Mouse (Mus musculus): ENCODE data around the gene Vars.
A peak's percentile ranks its signal among the peaks of the same experiment; 100 is the strongest.
"Not testable (repeated sequence)": the region's sequence is repeated elsewhere in the genome, so short reads cannot be mapped to it uniquely, and the experiment has no call there.

Gene Vars

DNA sequence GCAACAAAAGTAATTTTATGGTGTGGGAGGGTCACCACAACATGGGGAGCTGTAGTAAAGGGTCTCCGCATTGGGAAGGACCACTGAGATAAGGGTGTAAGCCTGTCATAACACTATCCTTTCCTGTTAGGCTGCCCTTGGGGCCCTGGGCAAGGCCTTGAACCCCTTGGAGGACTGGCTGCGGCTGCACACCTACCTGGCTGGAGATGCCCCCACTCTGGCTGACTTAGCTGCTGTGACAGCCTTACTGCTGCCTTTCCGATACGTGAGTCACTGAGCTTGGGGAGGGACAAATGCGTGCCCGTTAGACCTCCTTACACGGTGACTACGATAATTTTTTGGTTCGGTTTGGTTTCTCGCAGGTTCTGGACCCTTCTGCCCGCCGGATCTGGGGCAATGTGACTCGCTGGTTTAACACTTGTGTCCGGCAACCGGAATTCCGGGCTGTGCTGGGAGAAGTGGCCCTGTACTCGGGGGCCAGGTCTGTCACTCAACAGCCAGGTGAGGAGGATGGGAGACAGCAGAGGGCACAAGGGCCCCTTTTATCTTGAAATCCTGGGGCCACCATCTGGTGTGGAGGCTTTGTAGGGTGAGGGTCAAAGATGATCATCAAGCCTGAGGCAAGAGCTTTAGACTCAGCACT lies 3.4 kb downstream of the Vars start:
- DNase-seq: no peak

DNA sequence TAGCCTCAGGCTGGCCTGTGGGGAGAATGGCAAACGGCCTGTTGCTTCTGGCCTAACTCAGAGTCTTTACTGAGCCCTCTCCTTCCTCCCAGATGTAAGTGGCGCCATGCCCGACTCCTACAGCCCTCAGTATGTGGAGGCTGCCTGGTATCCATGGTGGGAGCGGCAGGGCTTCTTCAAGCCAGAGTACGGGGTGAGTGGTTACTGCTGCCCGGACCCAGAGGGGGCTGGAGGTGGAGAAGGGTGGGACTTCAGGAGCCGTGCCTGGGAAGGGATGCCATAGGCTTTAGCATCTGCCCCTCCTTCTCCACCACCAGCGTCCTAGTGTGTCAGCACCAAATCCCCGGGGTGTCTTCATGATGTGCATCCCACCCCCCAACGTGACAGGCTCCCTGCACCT lies 4.4 kb downstream of the Vars start:
- DNase-seq: peak in 1 of 2 experiments; percentile 12

DNA sequence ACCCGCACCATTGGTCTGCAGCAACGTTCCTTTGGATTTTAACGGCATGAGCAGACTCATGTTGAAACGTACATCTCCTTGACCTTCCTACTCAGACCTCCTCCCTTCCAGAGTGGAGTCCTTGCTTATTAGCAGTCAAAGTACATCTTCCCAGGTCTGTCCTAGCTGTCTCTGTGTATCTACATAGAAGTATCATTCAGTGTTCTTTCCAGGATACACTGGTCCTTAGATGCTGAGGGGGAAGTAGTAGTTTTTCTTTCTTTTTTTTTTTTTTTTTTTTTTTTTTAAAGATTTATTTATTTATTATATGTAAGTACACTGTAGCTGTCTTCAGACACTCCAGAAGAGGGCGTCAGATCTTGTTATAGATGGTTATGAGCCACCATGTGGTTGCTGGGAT lies 5.1 kb downstream of the Vars start:
- not testable (repeated sequence) for DNase-seq

DNA sequence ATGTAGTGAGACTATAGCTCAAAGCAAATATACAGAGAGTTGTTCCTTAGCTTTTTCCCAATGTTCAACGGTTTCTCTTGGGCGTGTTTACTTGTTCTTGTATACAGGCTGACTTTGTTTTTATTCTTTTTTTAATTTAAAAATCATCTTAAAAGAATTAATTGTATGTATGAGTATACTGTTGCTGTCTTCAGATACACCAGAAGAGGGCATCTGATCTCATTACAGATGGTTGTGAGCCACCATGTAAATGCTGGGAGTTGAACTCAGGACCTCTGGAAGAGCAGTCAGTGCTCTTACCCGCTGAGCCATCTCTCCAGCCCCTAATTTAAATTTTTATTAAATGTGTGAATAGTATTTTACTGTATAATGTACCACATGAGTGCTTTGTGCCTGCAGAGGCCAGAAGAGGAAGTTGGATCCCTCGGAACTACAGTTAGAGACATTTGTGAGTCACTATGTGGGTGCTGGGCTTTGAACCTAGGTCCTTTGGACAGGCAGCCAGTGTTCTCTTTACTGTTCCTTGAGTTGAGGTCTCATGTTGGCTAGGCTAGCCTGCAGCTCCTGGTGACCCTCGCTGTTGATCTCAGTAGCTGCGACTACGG lies 6.7 kb downstream of the Vars start:
- DNase-seq: no peak

DNA sequence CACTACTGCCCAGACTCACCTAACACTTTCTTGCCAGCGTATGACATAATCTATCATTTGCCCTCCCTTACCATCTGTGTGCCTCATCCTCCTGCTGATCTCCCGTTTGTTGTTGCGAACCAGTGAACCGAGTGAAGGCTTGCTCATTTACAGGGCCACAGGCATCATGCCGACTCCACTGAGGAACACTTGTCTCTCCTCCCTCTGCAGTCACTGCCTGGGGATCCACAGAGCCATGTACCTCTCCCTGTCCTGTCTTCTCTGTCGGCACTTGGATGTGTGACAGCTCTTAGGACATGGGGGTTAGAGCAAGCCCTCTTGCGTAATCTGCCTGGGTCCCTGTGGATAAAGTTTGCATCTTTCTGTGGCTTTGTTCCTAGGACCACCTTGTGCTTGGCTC lies 8.8 kb downstream of the Vars start:
- peak; percentile 76 to 82 for DNase-seq

DNA sequence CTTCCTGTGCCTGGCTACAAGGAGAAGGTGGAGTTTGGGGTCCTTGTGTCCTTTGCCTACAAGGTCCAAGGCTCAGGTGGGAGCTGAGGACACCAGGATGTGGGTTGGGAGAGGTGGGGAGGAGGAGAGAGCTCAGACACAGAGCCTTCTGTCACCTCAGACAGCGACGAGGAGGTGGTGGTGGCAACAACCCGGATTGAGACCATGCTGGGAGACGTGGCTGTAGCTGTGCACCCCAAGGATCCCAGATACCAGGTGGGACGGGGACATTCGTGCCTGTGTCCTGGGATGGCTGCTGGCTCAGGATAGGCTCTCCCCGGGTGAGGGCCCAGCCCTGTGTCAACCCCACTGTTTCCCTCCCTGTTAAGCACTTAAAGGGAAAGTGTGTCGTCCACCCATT lies 10.7 kb downstream of the Vars start:
- DNase-seq: peak in 1 of 2 experiments; percentile 7

DNA sequence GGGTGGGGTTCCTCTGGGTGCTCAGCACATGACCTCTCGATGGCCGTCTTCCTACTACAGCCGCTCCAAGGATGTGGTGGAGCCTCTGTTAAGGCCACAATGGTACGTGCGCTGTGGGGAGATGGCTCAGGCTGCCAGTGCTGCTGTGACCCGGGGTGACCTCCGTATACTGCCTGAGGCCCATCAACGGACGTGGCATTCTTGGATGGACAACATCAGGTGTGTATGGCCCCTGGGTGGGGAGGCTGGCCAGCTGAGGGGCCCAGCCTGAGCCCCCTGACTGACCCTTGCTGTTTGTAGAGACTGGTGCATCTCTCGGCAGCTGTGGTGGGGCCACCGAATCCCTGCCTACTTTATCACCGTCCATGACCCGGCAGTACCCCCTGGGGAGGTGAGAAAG lies 11.6 kb downstream of the Vars start:
- DNase-seq: peak in 1 of 2 experiments; percentile 21

DNA sequence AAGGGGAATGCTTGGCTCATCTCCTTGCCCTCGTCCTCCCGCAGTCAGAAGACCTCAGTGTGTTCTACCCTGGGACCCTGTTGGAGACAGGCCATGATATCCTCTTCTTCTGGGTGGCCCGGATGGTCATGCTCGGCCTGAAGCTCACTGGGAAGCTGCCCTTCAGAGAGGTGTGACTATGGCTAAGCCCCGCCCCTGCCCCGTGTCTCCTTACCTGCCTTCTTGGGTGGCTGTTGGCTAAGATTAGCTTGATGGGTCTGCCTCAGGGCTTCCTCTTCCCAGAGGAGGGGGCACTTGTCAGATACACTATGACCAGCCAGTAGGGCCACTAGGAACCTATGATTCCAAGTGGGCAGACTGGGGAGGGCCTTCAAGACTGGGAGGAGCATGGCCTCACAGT lies 12.4 kb downstream of the Vars start:
- peak; percentile 8 to 20 for DNase-seq

DNA sequence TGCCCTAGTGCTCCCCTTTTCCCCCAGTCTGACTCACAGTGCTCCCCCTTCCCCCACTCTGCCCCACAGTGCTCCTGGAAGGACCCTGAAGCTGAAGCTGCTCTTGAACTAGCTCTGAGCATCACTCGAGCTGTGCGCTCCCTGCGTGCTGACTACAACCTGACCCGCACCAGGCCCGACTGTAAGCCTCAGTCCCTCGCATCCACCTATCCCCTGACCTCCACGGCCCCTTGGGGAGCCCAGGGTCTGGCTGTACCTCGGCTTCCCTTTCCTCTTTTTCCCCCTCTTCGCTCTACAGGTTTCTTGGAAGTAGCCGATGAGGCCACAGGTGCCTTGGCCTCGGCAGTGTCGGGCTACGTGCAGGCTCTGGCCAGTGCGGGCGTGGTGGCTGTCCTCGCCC lies 14.5 kb downstream of the Vars start:
- DNase-seq: peak in 1 of 2 experiments; percentile 14

DNA sequence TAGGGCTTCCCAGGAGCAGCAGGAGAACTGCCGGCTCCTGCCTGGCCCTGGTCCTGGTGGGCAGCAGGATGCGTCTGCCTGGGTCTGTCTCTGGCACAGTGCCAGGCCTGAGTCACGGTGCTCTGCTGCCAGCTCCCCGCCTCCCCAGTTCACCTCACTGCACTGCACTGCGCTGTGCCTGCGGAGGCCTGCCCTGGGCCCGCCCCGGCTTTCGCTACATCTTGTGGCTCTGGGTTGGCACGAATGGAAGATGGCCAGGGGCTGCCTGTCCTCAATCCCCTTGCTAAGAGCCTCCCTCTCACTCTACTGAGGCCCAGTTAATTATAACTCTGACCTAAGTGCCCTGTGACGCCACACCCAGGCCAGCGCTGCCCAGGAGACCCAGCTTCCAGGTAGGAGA lies 15.6 kb downstream of the Vars start, which contains the start of gene Vwa7:
Gene Vwa7 (plus strand): TSS at position 204 of the 400 bp plus-strand sequence.
- peak; percentile 88 to 90 for DNase-seq

DNA sequence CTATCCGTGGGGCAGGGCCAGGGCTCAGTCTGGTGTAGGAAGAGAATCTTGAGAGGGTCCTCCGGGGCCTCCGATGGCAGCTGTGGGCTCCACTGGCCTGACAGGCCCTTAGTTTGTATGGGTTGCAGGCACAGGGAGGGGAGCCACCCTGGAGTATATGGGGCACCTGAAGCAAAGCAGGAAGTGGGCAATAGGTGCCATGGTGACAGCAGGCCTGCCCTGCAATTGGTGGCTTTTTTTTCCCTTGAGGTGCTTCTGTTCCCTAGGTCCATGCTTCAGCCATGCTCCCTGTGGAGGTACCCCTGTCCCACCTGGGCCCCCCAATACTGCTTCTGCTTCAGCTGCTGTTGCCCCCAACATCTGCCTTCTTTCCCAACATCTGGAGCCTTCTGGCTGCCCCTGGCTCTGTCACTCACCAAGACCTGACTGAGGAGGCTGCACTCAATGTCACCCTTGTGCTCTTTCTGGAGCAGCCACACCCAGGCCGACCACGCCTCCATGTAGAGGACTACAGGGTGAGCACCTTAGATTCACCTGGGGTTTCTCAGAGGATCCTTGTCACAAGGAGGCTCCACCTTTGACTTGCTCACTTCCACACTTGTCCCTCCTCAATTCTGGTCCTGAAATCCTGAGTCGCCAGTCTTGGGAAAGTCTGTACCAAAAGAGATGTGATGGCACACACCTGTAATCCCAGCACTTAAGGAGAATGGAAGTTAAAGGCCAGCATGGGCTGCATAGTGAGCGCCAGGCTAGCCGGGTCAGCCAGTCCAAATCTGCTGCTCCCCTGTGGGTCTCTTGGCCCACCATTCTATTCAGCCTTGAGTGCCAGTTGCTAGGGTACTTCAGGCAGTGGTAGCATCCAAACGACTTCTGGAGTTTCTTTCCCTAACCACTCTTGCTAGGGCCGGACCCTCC lies 16.3 kb downstream of the Vars start:
- DNase-seq: peak; percentile 49 to 53

DNA sequence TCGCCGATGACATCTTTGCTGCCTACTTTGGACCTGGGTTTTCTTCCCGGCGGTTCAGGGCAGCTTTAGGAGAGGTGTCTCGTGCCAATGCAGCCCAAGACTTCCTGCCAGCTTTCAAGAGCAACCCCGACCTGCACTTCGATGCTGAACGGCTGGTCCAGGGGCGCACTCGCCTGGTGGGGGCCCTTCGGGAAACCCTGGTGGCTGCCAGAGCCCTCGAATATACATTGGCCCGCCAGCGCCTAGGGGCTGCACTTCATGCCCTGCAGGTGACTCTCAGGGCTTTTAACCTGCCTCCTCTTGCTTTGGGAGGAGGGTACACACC lies 16.9 kb downstream of the Vars start:
- peak in 1 of 2 experiments; percentile 28 for DNase-seq

DNA sequence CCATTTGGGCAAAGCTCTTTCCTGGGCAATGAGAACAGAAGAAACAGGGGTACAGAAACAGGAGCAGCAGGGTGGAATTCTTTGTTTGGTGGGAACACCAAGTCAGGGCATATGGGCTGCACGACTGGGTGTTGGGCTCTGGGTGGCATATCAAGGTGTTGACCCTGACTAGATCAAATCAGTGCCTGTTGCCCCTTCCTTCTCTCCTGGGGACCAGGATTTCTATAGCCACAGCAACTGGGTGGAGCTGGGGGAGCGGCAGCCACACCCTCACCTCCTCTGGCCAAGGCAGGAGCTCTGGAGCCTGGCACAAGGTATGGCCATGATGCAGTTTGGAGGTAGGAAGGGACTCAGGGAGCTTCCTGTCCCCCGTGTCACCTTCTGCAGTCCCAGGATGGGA lies 17.4 kb downstream of the Vars start:
- peak in 1 of 2 experiments; percentile 14 for DNase-seq

DNA sequence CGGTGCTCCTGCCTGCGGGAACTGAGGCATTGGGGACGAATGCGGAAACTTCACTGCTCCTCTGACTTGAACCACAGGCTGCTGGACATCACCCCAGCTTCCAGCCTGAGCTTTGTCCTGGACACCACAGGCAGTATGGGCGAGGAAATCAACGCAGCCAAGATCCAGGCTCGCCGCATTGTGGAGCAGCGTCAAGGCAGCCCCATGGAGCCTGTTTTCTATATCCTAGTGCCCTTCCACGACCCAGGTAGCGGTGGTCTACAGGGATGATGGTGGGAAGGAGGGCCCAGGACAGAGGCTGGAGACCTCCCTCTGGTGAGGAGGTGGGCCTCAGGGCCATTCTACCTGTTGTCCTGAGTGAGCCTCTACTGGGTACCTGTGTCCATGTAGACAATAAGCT lies 19.1 kb downstream of the Vars start:
- peak in 1 of 2 experiments; percentile 14 for DNase-seq

DNA sequence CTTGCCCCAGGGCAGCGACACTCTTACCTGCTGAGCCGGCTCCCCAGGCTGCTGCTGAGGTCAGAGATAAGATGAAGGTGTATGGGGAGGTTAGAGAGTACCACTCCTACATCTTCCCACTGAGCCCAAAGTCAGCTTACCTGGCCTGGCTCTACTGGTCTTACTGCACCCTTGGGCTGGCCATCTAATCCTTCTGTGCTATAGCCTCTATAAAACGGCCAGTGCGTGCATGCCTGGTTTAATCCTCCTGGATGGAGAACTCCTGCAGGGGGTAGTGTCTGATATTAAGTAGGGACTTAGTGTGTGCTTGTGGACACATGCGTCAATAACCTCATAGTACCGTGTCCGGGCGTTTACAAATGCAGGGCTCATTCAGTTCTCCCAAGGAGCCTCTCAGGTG lies 19.8 kb downstream of the Vars start:
- DNase-seq: no peak

DNA sequence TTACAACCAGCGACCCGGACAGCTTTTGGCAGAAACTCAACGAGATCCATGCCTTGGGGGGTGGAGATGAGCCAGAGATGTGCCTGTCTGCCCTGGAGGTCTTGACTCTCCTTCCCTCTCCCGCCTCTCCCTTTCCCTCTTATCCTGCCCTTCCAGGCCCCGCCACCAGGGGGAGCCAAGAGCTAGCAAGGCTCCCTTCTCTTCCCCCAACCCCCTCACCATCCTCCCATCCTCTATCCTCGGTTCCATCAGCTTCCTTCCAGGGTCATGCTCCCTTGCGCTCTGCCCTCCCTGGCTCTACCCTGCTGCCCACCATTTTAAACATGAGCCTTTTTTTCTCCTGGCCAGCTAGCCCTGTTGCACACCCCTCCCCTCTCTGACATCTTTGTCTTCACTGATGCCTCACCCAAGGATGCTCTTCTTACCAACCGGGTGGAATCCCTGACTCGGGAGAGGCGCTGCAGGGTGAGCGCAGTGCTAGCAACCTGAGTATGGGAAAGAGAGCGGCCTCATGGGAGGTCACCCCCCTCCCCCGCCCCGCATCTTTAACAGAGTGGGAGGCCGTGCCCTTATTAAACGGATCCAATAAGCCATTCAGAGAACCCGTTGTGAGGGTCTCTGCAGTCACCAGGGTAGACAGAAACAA lies 20.5 kb downstream of the Vars start:
- DNase-seq: peak; percentile 93 to 98

DNA sequence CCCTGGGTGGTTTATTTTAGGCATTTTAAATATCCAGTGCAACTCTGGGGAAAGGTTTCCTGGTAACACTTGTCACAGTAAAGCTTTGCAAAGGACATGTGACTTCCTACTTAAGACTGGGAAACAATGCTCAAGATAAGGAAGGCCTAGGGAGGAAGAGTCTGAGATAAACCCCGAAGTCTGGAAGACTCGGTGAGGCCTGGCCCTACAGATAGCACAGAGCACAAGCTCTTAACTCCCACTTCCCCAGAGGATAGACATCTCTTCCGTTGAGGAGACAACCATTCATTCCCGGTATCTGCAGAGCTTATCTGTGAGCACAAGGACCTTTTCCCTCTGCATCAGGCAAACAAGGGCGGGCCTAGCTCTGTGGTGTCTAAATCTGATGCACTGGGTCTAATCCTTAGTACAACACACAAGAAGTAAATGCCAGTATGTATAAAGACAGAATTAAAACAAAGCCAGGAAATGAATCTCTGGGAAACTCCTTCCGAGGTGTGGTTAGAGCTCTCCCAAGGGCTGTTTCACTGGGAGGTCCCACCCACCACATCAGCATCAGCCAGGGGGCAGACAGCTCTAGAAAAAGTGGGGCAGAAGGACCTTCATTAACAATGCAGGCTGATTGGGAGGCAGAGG lies 21.2 kb downstream of the Vars start:
- DNase-seq: no peak

DNA sequence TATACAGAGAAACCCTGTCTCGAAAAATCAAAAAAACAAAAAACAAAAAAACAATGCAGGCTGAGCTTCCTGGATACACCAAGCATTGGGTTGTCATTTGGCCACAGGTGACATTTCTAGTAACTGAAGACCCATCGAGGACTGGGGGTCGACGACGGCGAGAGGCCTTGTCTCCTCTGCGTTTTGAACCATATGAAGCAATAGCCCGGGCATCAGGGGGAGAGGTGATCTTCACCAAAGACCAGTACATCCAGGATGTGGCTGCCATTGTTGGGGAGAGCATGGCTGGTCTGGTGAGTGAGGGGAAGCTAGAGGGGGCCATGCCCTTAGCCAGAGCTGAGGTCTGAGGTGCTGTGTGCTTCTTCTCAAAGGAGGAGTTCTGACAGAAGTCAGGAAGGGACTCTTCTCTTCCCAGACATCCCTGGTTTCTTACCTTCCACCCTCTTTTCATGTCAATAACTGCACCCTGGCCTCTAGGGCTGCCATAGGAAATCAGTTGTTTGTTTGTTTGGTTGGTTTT lies 21.8 kb downstream of the Vars start:
- DNase-seq: no peak

DNA sequence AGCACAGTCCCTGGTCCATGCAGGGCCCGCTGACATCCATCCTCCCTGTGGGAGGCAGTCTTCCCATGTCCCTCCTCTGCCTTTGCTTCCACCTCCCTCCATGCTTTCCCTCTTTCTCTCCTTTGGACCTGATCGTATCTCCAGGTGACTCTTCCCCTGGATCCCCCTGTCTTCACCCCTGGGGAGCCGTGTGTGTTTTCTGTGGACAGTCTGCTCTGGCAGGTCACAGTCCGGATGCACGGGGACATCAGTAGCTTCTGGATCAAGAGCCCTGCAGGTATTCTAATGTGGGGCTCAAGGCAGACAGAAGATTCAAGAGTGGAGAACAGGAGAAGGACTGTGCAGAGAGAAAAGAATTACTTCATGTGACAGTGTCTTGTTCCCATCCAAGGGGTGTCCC lies 22.4 kb downstream of the Vars start:
- DNase-seq: no peak

DNA sequence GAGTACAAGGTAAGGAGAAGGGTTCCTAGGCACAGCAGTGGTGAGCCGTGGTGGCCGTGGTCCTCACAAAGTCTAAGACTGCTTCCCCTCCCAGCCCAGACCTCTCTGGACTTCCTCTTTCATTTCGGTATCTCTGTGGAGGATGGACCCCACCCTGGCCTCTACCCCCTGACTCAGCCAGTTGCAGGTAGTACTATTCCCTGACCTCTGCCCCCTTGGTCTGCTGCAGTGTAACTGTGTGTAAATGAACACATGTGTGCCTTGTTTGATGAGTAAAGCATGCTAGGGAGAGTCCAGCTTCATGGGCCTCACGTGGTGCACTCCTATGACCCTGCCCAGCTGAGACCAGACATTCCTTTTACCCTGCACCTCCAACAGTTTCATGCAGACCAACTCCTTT lies 23.0 kb downstream of the Vars start:
- DNase-seq: no peak

DNA sequence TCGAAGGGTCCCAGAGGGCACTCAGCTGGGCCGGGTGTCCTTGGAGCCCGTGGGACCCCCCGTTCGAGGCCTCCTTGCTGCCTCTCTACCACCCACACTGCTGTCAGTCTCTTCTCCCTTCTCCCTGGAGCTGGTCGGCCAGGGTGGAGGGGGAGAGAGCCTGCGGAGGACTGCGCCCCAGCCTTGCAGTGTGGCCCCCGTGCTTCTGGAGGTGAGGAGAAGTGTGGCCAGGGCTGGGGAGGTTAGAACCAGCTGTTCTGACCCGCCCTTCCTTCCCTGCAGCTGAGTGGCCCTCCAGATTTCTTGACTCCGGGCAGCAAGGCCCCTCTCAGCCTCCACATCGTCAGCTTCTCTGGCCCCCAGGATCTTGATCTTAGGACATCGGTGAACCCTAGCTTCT lies 23.5 kb downstream of the Vars start:
- no peak for DNase-seq

DNA sequence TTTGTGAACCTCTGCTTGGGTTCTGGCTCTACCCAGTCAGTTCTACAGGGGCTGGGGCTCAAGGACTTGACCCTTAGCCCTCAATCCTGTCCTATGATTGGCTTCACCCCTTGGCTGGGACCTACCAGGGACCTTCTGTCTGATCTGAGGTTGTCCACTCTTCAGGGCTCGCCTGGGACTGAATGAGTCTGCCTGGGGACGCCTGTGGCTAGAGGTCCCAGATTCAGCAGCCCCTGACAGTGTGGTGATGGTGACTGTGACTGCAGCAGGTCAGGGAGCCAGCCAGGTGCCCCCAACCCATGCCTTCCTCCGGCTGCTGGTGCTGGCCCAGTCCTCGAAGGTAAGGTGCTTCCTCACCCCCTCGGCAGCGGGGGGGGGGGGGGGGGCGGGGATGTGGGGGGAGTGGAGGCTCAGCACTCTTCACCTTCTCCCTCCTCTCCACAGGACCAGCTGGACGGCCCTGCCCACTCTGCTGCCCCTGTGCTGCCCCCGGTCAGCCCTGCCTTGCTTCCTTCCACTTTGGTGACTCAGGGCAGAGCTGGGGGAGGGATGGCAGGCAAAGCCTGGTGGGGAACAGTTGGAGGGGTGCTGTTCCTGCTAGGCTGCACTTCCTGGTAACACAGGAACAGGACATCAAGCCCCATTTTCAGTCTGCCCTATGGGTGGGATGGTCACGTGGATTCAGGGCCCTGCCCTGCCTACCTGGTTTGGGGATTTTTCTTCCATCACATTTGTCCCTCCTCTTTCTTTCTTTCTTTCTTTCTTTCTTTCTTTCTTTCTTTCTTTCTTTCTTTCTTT lies 24.1 kb downstream of the Vars start:
- peak in 1 of 2 experiments; percentile 6 for DNase-seq
